Mouse (Mus musculus): ENCODE data around the gene Ssr1. TPM values are rescaled to one million over a fixed set of nuclear protein-coding genes. Genes with fewer than 3 reads are reported as not detected.

Gene Ssr1
- total and polyA plus RNA-seq, 3 experiments: 10.0 to 44.9 (median 41.7) TPM

DNA sequence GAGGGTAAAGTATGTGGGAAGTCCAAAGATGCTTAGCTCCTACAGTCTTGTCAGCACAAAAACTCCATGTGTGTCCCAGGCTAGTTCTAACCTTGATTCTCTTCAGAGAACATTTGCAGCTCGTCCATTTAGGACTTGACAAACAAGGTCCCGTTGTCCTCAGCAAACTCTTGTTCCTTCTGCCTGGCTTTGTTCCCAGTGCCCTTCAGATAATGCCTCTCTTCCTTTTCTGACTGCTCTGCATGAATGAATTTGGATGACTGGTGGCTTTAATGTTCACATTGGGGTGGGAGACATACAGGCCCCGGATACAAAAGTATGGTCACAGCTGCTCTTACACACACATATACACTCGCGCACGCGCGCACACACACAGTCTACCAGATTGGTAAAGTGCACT, 59.1 kb downstream of the Ssr1 start:
- Histone ChIP-seq H3K27me3 (ENCODE audit: control insufficient read depth, insufficient read depth, low read length) (no peaks in the 10 kb centered on the region), H3K36me3 (ENCODE audit: control insufficient read depth, insufficient read depth, low read length) (peaks cover 8% of the 10 kb centered on the region), H3K4me3 (no peak overlapping the region), H3K27ac (peak overlapping the region; percentile 73), H3K9ac (ENCODE audit: low read depth, low read length) (no peak overlapping the region), H3K4me1 (ENCODE audit: control insufficient read depth, insufficient read depth, low read length) (peaks cover 6% of the 10 kb centered on the region), H3K79me2 (replicated peaks; ENCODE audit: control insufficient read depth, insufficient read depth, low read length) (no peaks in the 10 kb centered on the region)
- TF ChIP-seq CTCF (IDR thresholded peaks at IDR 0.05): no peak
- no peak for TF ChIP-seq EP300 (IDR thresholded peaks at IDR 0.05; ENCODE audit: insufficient read depth, low read depth, low read length)
- no peak for TF ChIP-seq POLR2A (IDR thresholded peaks at IDR 0.05; ENCODE audit: insufficient read depth, low read depth, low read length)
- WGBS: 60% methylated on average over 8 of the region's 8 CpGs
- peak in 1 of 2 experiments; percentile 56 for DNase-seq
- intact Hi-C loops (cut with DNase I): loop anchor here (5.0 kb wide), 1 partner anchor 158 kb away; the partner anchor contains the start of gene Rreb1

DNA sequence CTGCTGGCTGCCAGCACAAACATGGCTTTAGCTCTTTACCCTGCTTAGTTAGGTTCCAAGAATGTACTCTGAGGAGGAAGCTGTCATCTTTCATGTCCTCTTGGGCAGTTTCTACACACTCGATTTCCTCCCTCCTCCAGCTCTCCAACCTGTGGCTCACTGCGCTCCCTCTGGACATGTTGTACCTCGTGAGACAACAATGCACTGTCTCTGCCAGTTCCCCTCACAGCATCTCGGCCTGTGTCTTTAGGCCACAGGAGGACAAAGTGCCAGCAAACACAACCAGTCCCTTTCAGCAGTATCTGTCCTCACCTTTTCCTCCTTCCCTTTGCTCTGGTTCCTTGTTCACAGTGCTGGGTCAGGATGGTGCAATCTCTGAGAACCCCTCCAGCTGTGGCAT, 59.9 kb downstream of the Ssr1 start:
- H3K36me3 ChIP-seq (ENCODE audit: control insufficient read depth, insufficient read depth, low read length): peaks cover 8% of the 10 kb centered on the region
- peak overlapping the region; percentile 73 for H3K27ac ChIP-seq
- H3K4me1 ChIP-seq (ENCODE audit: control insufficient read depth, insufficient read depth, low read length): peaks cover 6% of the 10 kb centered on the region
- no peaks in the 10 kb centered on the region for H3K79me2 ChIP-seq (replicated peaks; ENCODE audit: control insufficient read depth, insufficient read depth, low read length)
- H3K9ac ChIP-seq (ENCODE audit: low read depth, low read length): no peak overlapping the region
- no peaks in the 10 kb centered on the region for H3K27me3 ChIP-seq (ENCODE audit: control insufficient read depth, insufficient read depth, low read length)
- peak in 1 of 2 experiments; percentile 42 for DNase-seq
- intact Hi-C loops (cut with DNase I): no loop called here
- 36% methylated on average over 4 of the region's 4 CpGs for WGBS
- no peak overlapping the region for H3K4me3 ChIP-seq
- TF ChIP-seq CTCF (IDR thresholded peaks at IDR 0.05): peak; percentile 31
- no peak for TF ChIP-seq POLR2A (IDR thresholded peaks at IDR 0.05; ENCODE audit: insufficient read depth, low read depth, low read length)
- TF ChIP-seq EP300 (IDR thresholded peaks at IDR 0.05; ENCODE audit: insufficient read depth, low read depth, low read length): peak; percentile 85

GRCm38 (mm10) chr13:37931210-37931922, 62.7 kb downstream of the Ssr1 start:
- Histone ChIP-seq H3K27me3 (ENCODE audit: control insufficient read depth, insufficient read depth, low read length) (no peaks in the 10 kb centered on the region), H3K27ac (no peak overlapping the region), H3K4me3 (no peak overlapping the region), H3K9ac (ENCODE audit: low read depth, low read length) (no peak overlapping the region), H3K36me3 (ENCODE audit: control insufficient read depth, insufficient read depth, low read length) (peaks cover 8% of the 10 kb centered on the region), H3K4me1 (ENCODE audit: control insufficient read depth, insufficient read depth, low read length) (peaks cover 7% of the 10 kb centered on the region), H3K79me2 (replicated peaks; ENCODE audit: control insufficient read depth, insufficient read depth, low read length) (no peaks in the 10 kb centered on the region)
- 68% methylated on average over 27 of the region's 27 CpGs for WGBS
- intact Hi-C loops (cut with DNase I): no loop called here
- DNase-seq: no peak
- TF ChIP-seq POLR2A (IDR thresholded peaks at IDR 0.05; ENCODE audit: insufficient read depth, low read depth, low read length) (no peak), EP300 (IDR thresholded peaks at IDR 0.05; ENCODE audit: insufficient read depth, low read depth, low read length) (no peak), CTCF (IDR thresholded peaks at IDR 0.05) (no peak)

GRCm38 (mm10) chr13:37930621-37931020, 63.4 kb downstream of the Ssr1 start:
- DNase-seq: no peak
- TF ChIP-seq POLR2A (IDR thresholded peaks at IDR 0.05; ENCODE audit: insufficient read depth, low read depth, low read length) (no peak), EP300 (IDR thresholded peaks at IDR 0.05; ENCODE audit: insufficient read depth, low read depth, low read length) (no peak), CTCF (IDR thresholded peaks at IDR 0.05) (no peak)
- Histone ChIP-seq H3K36me3 (ENCODE audit: control insufficient read depth, insufficient read depth, low read length) (peaks cover 7% of the 10 kb centered on the region), H3K27ac (no peak overlapping the region), H3K27me3 (ENCODE audit: control insufficient read depth, insufficient read depth, low read length) (no peaks in the 10 kb centered on the region), H3K79me2 (replicated peaks; ENCODE audit: control insufficient read depth, insufficient read depth, low read length) (no peaks in the 10 kb centered on the region), H3K9ac (ENCODE audit: low read depth, low read length) (no peak overlapping the region), H3K4me1 (ENCODE audit: control insufficient read depth, insufficient read depth, low read length) (peaks cover 7% of the 10 kb centered on the region), H3K4me3 (no peak overlapping the region)
- intact Hi-C loops (cut with DNase I): no loop called here
- WGBS: 94% methylated on average over 23 of the region's 23 CpGs

- H3K27ac ChIP-seq: no peak overlapping the region
- TF ChIP-seq CTCF (IDR thresholded peaks at IDR 0.05) (no peak), POLR2A (IDR thresholded peaks at IDR 0.05; ENCODE audit: insufficient read depth, low read depth, low read length) (no peak), EP300 (IDR thresholded peaks at IDR 0.05; ENCODE audit: insufficient read depth, low read depth, low read length) (no peak)
- H3K4me3 ChIP-seq: no peak overlapping the region
- intact Hi-C loops (cut with DNase I): no loop called here
- whole genome bisulfite sequencing: 64% methylated on average over 13 of the region's 13 CpGs
- peaks cover 7% of the 10 kb centered on the region for H3K4me1 ChIP-seq (ENCODE audit: control insufficient read depth, insufficient read depth, low read length)
- H3K36me3 ChIP-seq (ENCODE audit: control insufficient read depth, insufficient read depth, low read length): peaks cover 5% of the 10 kb centered on the region
- no peaks in the 10 kb centered on the region for H3K27me3 ChIP-seq (ENCODE audit: control insufficient read depth, insufficient read depth, low read length)
- DNase-seq: no peak
- H3K79me2 ChIP-seq (replicated peaks; ENCODE audit: control insufficient read depth, insufficient read depth, low read length): no peaks in the 10 kb centered on the region
- no peak overlapping the region for H3K9ac ChIP-seq (ENCODE audit: low read depth, low read length)
Measured at GRCm38 (mm10) chr13:37930091-37930490, 63.9 kb downstream of the Ssr1 start.

DNA sequence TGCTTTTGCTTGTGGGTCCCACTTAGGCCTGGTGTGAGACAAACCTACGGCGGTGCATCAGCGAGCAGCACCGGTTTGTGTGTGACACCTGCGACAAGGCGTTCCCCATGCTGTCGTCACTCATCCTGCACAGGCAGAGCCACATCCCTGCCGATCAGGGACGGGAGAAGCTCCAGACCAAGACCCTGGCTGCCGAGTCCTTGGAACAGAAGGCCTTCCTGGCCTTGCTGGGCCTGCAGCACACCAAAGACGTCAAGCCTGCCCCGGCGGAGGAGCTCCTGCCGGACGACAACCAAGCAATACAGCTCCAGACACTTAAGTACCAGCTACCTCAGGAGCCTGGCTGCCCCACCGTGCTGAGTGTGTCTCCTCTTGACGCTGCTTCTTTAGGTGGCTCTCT, 64.5 kb downstream of the Ssr1 start:
- Histone ChIP-seq H3K36me3 (ENCODE audit: control insufficient read depth, insufficient read depth, low read length) (peaks cover 2% of the 10 kb centered on the region), H3K4me1 (ENCODE audit: control insufficient read depth, insufficient read depth, low read length) (peaks cover 5% of the 10 kb centered on the region), H3K27me3 (ENCODE audit: control insufficient read depth, insufficient read depth, low read length) (no peaks in the 10 kb centered on the region), H3K79me2 (replicated peaks; ENCODE audit: control insufficient read depth, insufficient read depth, low read length) (no peaks in the 10 kb centered on the region), H3K27ac (no peak overlapping the region), H3K4me3 (no peak overlapping the region), H3K9ac (ENCODE audit: low read depth, low read length) (no peak overlapping the region)
- 90% methylated on average over 17 of the region's 17 CpGs for WGBS
- TF ChIP-seq POLR2A (IDR thresholded peaks at IDR 0.05; ENCODE audit: insufficient read depth, low read depth, low read length): no peak
- no peak for TF ChIP-seq EP300 (IDR thresholded peaks at IDR 0.05; ENCODE audit: insufficient read depth, low read depth, low read length)
- TF ChIP-seq CTCF (IDR thresholded peaks at IDR 0.05): no peak
- intact Hi-C loops (cut with DNase I): no loop called here
- DNase-seq: no peak

All from heart, adult 2 months (tissue).